Mouse (Mus musculus) frontal cortex, postnatal 10 days (tissue): ENCODE data around the gene Idua.

Source experiments
- DNase-seq, 2 experiments: peaks; one replicate each; pipeline ENCODE4 v3.0.0; 2022; ENCODE audit warnings: low spot score in 2 of 2, mixed read lengths in 1 of 2

Idua gene

DNA sequence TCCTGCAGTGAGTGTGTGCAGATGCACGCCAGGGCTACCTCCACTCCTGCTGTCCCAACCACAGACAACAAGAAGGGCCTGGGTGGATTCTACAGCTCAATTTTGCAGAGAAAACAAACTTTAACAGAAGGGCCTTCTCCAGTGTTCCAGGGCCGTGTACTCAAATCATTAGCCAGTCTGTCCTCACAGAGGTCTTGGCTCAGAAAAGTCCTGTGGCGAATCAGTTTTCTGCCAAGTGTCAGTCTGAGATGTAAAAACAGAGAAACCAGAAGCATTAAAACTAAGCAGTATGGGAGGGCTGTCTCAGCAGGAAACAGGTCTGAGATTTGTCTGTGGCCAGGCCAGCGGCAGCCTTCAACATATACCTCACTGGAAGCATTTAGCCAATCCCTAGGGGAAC lies 57.9 kb downstream of the Idua start:
- DNase-seq, result peak in 1 of 2 experiments; percentile 16

DNA sequence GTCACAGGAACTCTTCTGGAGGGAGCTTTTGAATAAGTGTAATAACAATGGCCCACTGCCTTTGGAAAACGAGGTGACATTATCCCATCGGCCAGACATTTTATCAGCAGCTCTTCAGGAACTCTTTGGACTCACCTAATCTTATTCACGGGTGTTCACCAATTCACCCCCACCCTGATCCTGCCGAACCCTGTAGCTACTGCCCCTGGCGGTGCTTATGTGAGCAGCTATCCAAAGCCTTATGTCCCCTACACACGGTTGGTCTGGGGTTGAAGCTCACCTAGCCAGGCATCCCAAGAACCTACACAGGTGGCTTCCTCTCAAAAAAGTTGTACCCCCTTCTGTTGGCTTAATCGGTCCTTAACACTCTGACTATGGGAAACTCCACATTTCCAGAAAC lies 59.6 kb downstream of the Idua start:
- DNase-seq, result no peak

DNA sequence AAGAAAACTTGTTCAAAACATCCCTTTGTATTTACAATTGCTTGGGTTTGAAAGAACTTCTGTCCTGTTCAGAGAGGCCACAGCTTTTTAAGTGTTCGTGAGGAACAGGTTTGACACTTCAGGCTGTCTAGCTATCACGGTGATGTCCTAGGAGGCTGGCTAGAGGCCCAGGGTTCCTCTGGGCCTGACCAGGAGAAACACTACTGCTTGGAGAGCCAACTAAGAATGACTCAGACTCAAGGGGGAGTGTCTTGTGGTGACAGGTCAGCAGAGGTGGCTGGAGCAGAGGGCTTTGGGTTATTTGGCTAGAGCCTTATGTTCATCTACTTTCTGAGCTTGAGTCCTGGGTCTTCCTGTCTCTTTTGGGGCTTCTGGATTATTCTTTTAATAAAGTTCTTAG lies 63.9 kb downstream of the Idua start:
- no peak for DNase-seq

GRCm38 (mm10) chr5:108726557-108727248 lies 66.6 kb downstream of the Idua start:
- DNase-seq, result peak; percentile 50 to 68

DNA sequence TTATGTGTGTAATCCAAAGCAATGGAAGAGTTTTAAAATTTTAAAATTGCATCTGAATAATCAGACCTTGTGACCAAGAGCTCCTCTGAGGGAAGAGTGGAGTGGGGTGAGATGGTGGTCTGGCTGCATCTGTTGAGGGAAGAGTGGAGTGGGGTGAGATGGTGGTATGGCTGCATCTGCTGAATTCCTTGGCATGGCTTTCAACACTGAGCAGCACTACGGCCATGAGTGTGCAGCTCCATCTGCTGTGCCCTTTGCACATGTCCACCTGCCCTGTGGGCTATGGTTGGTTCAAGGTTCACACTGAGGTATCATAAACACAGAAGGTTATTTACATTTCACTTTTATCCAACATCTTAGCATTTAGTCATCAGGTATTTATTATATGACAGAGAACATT lies 67.3 kb downstream of the Idua start:
- DNase-seq, result no peak
